Mouse (Mus musculus) left cerebral cortex, postnatal 10 days (tissue): ENCODE measurements around the gene Slc2a1. TPM values are rescaled to one million over a fixed set of nuclear protein-coding genes. Genes with fewer than 3 reads are reported as not detected.

ENCODE experiments used
- DNase-seq, 2 experiments: peaks; one replicate each; pipeline ENCODE4 v3.0.0; 2021 to 2022; ENCODE audit warnings: low spot score in 2 of 2, mixed read lengths in 1 of 2; ENCODE audit errors: extremely low spot score in 1 of 2
- intact Hi-C: fragments of 180-260 bp; cut with DNase I; formaldehyde crosslinking; loops from one replicate; pipeline ENCODE4 v1.15.1; 2025
- total RNA-seq, 2 experiments: library from RNA; stranded (reverse); gene quantifications; 2 replicates each; pipeline ENCODE4 v1.2.3; 2021

Slc2a1 gene
- total RNA-seq, 2 experiments from 2014 or later, result 46.2 to 70.9 TPM

DNA sequence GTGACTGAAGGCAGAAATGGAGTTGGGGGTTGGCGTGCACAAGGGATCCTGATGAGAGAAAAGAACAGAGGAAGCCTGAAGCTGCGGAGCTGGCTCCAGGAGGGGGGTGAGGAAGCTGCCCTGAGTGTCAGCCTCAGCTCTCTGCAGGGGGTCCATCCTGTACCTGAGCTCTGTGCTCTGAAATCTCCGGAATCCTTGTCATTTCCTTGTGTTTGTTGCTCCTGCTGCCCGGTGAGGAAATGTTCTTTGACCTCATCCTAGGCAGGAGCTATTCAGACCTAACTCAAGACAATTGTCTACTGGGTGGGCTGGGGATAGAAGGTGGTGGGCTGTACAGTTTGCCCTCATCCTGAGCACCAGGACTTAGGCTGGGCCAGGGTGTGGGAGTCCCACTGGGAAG is 13.5 kb upstream of the Slc2a1 start:
- intact Hi-C loops, result no loop called here
- peak in 1 of 2 experiments; percentile 85 for DNase-seq

DNA sequence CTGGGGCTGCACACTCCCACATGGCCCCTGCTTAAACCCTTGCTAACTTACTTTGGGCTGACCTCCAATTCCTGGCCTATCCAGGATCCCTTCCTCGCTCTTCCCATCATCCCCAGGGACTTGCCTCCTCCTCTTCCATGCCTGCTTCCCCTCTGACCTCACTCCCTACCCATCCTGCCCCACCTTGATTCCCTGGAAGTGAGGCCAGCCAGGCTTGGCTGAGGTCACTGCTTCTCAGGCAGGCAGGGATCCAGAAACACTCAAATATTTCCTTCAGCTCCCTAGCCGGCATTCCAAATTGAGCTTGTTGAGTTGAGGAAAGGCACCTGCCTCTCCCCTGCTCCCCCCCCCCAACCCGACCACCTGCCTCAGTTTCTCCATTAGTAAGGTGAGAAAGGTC is 12.1 kb upstream of the Slc2a1 start:
- DNase-seq, result no peak
- intact Hi-C loops, result no loop called here

DNA sequence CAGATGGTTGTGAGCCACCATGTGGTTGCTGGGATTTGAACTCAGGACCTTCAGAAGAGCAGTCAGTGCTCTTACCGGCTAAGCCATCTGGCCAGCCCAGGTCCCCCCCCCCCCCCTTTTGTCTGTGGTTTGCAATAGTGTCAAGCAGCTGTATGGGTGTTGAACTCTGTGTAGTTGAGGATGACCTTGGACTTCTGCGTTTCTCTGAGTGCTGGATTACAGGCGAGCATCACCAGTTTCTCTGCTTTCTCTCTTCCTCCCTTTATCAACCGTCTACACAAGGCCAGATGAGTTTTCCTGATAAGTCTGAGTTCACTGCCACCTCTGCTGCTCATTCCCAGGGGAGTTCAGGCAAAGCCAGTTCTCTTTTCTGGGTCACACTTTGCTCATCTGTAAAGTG is 11.1 kb upstream of the Slc2a1 start:
- no peak for DNase-seq
- intact Hi-C loops, result no loop called here

DNA sequence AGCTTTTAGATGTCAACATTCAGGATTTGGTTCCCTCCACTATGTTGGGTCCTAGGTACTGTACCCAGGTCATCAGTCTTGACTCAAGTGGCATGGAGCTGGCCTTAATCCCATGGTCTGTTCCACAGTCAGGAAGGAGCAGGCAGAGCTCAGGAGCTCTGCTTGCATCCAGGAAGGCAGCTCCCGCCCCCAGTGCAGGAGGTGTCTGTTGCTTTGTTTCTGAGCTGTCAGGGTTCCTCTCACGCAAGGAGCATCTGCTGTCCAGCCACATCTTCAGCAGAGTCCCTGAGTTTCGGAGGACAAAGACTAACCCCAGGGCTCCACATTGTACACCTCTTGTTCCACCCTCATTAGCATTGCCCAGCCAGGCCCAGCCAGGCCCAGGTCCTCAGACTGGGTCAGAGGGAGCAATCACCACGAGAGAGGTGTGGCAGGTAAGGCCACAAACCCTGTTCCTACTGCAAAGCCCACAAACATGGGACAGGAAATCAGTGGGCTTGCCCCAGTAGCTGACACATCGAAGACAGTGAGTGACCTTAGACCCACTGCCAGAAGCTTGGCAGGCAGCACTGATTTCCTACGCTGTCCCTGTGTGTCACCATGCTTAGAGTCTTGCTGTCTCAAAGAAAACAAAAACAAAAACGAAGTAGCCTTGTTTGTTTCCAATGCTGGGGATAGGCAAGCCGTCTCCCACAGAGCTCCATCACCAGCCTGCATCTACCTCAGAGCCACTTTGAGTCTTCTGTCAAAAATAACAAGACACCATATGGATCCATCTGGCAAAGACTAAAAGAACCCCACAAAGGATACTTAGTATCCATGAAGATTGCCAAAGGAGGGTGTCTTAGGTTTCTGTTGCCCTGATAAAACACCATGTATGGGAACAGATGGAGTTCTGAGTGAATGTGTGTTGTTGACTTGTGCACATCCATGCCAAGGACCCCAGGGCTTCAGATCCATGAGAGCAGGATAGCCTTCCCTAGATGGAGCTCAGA is 10.0 kb upstream of the Slc2a1 start:
- DNase-seq, result no peak
- intact Hi-C loops, result no loop called here

DNA sequence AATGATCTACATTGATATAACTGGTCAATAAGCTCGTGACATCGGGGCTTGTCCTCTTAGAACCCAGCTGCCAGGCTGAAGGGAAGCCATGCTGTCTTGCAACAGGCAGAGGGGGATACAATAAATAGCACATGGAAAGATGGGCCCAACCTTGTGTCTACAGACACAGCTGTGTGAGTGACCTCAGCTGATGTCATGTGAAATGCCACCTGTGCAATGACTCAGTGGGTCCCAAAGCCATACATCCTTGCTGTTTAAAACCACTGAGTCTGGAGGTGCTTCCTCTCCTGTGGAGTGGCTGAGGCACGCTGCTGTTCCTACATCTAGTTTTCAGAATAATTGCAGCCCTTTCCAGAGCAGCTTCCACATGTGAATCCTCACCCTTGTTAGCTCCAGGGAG is 7.1 kb upstream of the Slc2a1 start:
- intact Hi-C loops, result no loop called here
- DNase-seq, result no peak

DNA sequence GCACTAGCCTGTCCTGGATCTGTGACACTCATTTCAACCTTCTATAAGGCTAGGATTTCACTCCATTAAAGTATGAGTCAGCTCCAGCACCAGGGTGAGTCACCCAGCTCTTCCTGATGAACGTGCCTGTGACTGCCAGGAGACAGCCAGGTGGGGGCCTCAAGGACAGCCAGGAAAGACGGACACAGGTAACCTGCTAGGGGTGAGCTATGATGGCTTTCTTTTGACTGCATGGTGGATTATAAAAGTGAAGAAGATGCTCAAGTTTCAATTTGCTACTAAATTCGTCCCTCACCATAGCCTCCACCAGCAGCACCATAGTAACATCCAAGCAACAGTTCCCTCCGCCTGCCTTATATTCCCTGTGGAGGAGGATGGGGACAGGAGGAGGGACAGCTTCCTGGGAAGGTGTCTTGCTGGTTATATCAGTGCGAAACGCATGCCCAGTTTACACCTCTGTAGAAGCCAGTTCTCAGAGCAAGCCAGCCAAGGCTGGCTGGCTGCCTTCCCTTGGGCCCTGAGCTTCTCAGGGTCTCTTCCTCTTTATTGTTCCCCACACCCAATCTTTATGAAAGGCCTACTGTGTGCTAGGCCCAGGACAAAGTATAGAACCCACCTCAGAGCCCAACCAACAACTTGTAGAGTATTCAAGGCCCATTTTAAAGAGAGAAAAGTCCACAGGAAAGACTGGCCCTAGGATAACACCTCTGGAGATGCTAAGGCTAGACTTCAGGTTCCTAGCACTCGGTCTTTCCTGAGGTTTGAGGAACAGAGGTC is 6.0 kb upstream of the Slc2a1 start:
- intact Hi-C loops, result no loop called here
- no peak for DNase-seq

DNA sequence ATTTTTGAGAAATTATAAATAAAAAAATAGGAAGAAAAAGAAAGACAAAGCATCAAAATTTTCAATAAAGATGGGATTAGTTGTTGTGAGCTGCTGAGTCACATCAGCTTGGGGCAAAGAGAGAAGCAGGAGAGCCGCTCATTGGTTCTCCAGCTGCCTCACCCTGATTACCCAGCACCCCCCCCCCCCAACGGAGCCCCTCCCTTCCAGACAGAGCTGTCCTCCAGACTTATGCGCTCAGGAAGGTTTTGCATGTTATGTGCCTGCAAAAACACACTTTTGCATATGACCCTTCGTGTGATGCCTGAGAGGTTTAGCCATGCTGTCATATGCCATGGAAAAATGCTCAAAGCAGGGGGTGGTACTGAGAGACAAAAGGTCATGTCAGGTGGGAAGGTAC is 3.7 kb upstream of the Slc2a1 start:
- intact Hi-C loops, result no loop called here

DNA sequence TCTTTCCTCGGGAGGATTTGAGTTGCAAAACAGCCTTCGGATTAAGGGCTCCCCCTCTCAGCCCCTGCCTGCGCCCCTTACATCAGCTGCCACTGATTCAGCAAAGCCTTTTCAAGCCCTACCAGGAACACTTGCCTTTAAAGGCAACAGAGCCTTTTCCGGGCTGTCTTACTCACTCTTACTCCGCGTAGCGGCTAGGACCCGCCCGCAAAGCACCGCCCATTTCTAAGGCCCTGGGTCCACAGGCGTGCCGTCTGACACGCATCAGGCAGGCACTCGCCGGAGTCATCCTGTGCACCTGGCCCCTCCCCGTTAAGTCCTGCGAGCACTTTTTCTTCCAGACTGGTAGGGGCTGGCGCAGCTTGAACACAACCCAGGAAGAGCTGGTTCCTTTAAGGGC is 2.8 kb upstream of the Slc2a1 start:
- intact Hi-C loops, result no loop called here

More for the DNA sequence above, 3.7 kb upstream of the Slc2a1 start:
- DNase-seq, result no peak

DNA sequence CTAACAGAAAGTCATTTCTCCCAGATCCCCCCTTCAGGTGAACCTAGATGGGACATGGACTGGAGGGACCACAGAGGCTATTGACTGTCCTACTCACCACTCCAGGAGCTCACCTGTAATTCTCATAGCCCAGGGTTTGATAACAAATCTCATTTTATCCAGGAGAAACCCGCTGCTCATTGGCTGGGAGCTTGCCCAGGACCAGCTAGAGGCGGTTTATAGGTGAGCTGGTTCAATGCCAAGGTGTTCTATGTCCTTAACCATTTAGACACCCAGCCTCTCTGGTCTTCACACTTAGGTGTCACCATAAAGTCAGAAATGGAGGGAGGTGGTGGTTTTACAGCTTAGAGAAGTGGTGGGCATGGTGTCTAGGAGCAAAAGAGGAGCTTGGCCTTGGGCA is 644 bp upstream of the Slc2a1 start:
- intact Hi-C loops, result no loop called here
- no peak for DNase-seq

More for the DNA sequence above, 2.8 kb upstream of the Slc2a1 start:
- peak in 1 of 2 experiments; percentile 82 for DNase-seq

DNA sequence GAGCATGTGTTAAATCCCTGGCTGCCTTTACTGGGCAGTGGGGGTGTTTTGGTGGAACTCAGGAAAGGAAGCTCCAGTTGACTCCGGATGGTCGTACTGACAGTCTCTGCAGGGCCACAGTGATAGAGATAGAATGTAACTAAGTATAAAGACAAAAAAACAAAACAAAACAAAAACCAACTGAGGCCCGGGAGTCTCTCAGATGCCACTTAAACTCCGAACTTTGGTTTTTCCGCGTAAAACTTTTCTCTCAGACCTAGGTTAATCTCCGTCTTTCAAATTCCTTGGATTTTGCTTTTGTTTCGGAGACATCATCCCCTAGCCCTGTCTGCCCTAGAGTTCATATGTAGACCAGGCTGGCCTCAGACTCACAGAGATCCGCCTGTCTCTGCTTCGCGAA is 1.1 kb downstream of the Slc2a1 start:
- DNase-seq, result no peak
- intact Hi-C loops, result no loop called here

DNA sequence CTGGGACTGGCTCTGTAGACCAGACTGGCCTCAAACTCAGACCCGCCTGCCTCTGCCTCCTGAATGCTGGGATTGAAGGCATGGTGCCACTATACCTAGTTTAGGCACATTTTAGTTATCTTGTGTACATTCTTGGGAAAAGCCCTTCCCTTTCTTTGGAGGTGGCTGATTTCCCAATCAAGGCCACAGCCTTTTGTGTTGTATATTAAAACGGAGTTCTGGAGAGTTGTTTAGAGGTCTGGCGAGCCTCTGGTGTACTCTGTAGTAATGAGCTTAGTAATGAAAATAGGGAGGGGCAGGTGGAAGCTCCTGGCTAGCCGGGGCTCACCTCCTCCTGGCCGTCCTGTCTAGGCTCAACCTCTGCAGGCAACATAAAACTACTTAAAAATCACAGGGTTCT is 2.0 kb downstream of the Slc2a1 start:
- intact Hi-C loops, result no loop called here
- DNase-seq, result no peak

DNA sequence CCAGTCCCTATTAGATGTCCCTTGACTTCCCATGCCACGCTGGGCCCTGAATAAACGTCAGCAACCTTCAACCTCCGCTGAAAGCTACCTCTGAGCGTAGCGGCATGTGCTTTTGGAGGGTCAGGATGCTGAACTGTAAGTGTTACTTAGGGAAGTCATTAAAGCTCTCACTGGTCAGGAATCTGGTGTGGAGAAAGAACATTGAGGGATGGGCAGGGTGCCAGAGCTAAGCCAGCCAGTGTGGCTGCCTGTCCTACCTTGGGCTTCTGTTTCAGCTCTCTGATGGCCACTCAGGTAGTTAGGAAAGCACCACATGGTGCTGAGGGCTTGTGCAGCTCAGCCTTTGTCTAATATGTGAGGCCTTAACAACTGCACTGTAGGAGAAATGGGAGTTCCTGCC is 2.9 kb downstream of the Slc2a1 start:
- intact Hi-C loops, result no loop called here

DNA sequence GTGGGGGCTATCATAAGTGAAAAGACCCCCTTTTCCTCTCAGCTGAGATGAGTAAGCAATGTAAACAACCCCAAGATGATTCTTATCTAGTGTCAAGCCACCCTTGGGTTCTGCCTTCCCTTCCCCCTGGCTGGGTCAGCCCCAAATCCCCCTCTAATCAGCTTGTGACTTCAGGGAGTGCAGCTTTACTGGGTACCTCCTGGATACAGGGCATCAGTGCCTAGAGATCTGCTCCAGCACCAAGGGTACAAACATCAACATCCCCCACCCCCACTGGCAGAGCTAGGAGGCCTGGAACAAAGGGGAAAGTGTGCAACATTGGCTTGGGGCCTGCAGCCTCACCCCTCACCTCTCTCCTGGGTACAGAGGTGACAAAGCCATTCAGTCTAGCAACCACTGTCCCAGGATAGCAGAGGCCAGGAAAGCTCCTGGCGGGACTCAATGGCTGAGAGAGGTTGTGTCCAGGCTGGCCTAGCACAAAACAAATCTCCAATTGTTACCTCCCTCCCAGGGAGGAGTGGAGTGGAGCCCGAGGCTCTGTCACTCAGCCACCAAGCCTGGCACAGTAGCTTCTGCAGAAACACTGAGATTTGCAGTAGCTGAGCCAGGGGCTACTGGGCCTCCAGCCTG is 3.9 kb downstream of the Slc2a1 start:
- no peak for DNase-seq
- intact Hi-C loops, result no loop called here

More for the DNA sequence above, 2.9 kb downstream of the Slc2a1 start:
- no peak for DNase-seq

DNA sequence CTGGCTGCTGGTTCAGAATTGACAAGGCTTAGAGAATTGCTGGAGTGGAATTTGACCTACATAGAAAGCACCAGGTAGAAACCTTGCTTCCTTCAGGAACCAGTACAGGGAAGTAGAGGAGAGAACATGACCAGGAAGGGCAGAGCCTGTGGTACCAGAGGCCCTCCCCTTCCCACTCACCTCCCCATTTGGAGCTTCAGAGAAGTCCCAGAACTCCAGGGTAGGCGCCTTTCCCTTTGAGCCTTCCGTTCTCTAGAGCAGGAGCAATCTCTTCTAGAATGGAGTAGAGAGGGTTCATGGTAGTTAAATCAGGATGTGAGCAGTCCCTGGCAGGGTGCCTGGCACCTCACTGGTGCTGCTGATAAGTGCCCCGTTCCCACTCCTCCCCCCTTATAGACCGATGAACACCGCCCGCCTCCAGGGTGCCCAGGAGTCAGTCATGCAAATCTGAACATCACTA is 7.1 kb downstream of the Slc2a1 start:
- no peak for DNase-seq
- intact Hi-C loops, result no loop called here

DNA sequence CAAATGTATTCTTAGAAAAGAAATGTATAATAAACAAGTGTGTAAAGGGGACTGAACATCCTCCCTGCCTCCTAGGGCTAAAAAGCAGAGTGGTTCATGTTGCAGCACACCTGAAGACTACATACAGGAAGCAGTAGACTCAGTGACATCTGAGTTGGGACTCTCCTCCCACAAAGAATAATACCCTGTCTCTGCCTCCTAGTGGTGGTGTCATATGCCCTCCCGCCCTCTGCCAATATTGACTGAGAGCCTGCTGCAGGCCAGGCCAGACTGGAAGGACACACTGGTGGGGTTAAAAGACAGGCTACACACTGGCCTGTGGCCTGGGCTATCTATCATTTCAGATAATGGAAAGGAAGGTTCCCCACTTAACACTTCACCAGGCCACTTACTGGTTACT is 7.8 kb downstream of the Slc2a1 start:
- DNase-seq, result no peak
- intact Hi-C loops, result no loop called here

DNA sequence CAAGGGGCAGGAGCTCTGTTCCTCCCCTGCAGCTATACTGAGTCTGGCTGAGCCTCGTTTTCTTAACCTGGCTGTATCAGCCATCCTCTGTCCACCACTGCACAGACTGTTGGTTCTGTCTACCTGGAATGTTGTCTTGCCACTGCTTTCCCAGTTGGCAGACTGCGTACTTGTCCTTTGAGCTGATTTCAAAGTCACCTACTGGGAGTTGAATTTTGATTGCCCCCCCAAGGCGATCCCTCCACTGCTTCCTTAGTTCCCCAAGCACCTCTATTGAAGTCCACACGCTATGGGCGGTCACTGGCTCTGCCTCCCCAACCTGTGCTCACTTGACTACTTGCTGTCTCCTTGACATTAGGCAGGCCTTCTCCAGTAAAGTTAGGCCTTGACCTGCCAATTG is 9.1 kb downstream of the Slc2a1 start:
- DNase-seq, result no peak
- intact Hi-C loops, result no loop called here

DNA sequence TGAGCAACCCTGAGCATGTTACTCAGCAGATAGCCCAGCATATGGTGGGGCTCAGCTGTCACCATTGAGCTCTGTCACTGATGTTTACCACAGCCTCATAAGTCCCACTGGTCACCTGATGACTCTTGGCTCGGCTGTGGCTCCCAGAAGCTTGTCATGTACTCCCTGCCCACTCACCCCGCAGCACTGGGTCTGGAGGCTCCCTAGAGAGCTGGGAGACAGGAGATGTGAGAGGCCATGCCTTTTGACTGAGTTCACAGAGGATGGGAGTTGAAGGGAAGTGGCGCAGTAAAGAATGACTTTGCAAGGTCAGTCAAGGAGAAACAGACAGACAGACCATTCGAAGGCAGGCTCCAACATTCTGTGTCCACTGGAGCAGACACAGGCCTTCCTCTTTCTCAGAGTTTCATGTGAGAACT is 10.2 kb downstream of the Slc2a1 start:
- intact Hi-C loops, result no loop called here
- DNase-seq, result no peak

DNA sequence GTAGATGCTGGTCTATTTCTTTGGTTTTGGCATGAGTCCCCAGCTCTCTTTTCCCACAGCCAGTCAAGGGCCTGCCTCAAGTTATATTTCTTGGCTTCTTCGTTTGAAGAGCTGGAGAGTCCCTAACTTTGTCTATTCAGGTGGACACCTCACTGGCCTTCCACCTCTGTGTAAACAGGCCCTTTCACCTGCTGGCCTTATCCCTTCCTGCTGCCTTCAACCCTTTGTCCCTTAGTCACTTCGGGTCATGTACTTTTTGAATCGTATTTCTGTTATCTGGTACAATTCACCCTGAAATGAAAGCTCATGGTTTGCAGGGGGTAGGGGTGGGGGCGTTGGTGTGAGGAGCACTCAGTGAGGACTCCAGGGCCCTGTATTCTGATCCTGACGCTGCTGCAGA is 10.8 kb downstream of the Slc2a1 start:
- intact Hi-C loops, result no loop called here
- DNase-seq, result no peak

DNA sequence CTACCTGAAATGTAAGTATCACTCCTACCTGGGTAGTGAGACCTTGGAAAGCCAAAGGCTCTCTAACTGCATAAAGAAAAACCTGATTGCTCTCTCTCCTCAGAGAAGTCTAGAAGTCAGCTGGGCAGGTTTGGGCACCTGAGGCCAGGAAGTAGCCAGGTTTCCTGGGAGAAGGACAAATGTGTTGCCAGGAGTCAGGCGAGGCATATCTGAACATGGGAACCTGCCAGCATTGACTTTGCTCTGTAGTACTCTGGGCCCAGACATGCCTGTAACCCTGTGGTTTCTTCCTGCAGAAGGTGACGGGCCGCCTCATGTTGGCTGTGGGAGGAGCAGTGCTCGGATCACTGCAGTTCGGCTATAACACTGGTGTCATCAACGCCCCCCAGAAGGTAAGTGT is 11.6 kb downstream of the Slc2a1 start:
- intact Hi-C loops, result no loop called here
- DNase-seq, result no peak
